Mouse (Mus musculus) cerebellum, adult 2 months (tissue): ENCODE results near the gene Tti1.

Source experiments
- CTCF ChIP-seq: fragments of 200-500 bp; IDR thresholded peaks from 2 replicates; pipeline ENCODE4 v1.5.1; 2011; ENCODE audit warnings: low read depth, mild to moderate bottlenecking, control low read depth, low read length, moderate library complexity, borderline replicate concordance; ENCODE audit not compliant: insufficient read depth
- POLR2A ChIP-seq: fragments of 200-500 bp; IDR thresholded peaks from 2 replicates; pipeline ENCODE4 v1.6.1; 2011; ENCODE audit warnings: low read length, control low read depth, borderline replicate concordance; ENCODE audit not compliant: insufficient read depth

GRCm38 (mm10) chr2:158028354-158028863 lies at the start of gene Tti1, which contains the start of gene Rprd1b:
- TF ChIP-seq POLR2A = peak; percentile 82; the same call in 1 of the 2 replicates
- no peak for TF ChIP-seq CTCF
